Comparison of ENCODE assay signal across 1 mouse cellular context in the genomic region with DNA sequence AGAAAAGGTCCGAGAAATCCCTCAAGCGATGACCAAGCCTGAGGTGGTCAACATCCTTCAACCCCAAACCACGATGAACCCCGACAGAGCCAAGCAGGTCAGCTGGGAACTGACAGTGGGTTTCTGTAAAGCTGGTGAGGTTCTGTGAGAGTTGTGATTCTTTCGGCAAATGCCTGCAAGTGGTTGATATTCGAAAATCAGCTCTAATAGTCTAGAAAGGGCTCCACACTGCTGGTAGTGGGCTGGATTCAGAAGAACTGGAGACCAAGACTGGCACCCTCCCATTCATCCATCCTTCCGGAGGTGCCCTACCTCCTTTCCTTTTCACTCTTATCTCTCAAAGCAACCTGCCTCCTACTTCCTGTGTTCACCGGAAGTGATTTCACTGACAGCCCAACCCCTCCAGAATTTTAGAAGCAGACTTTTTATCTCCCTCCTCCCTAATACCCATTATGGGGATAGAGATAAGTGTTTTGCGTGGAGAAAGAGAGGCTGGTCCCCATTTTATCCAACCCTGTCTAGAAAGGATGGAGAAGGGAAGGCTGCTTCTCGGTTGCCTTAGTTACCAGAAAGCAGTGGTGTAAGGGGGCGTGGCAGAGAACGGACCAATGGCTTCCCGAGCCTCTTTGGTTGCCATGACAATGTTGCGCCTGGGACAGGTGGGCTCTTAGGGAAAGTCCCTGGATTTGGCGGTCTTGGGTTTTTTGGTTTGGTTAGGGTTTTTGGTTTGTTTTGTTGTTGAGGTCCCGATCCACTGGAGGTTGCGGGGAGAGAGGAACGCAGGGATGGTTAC.
A peak's percentile ranks its signal among the peaks of the same experiment; 100 is the strongest.
TF ChIP-seq lines count a peak whose summit lies in the region.

No protein-coding gene starts in this region.

TF ChIP-seq in CH12.LX, 34 proteins besides CTCF, POLR2A, EP300 and RAD21 (continued from another document):
- TF ChIP-seq CHD1 (IDR thresholded peaks at IDR 0.05; ENCODE audit: low read depth, low read length) (no peak), JUN (IDR thresholded peaks at IDR 0.05; ENCODE audit: insufficient read depth, low read depth, low read length) (no peak), NELFE (IDR thresholded peaks at IDR 0.05; ENCODE audit: low read depth, low read length) (no peak), ELF1 (IDR thresholded peaks at IDR 0.05; ENCODE audit: low read depth, low read length) (peak; percentile 60), USF1 (IDR thresholded peaks at IDR 0.05; ENCODE audit: low read depth, low read length) (no peak), ZKSCAN1 (IDR thresholded peaks at IDR 0.05; ENCODE audit: borderline replicate concordance, low read depth, low read length) (no peak), CHD2 (IDR thresholded peaks at IDR 0.05; ENCODE audit: low read length) (no peak), PAX5 (IDR thresholded peaks at IDR 0.05; ENCODE audit: low read length) (no peak), MXI1 (IDR thresholded peaks at IDR 0.05; ENCODE audit: low read depth, low read length) (peak; percentile 53; the same call in 1 of the 2 replicates), ZMIZ1 (IDR thresholded peaks at IDR 0.05; ENCODE audit: low read depth, low read length) (no peak), KAT2A (IDR thresholded peaks at IDR 0.05; ENCODE audit: insufficient replicate concordance, low read length) (no peak)
TF ChIP-seq in CH12.LX: peak in this region for 3.
